Mouse (Mus musculus): ENCODE data around the gene Bach1.

Gene Bach1

DNA sequence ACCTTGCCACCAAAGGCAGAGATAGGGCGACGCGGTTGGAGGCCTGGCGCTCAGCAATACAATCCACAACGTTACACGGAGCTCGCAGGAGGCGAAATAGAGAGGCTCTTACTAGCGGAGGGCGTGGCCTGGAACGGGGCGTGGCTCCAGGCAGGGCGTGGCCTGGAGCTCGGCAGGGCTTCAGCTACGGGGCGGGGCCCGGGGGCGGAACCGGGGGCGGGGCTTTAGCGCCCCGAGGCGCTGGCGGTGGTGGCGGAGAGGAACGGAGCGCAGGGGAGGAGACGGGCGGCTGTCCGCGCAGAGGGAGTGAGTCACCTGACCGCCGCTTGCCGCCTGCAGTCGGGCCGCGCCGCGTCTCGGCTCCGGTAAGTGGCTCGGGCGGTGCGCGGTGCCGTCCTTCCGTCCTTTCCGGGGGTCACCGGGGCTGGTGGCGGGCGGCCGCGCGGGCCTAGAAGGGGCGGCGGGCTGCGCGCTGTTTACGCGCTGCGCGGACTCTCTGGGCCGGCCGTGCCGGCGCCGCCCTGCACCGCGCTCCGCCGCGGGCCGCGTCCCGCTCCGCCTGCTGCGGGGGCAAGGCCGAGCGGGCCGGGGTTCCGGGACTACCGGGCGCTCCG is at the start of gene Bach1:
Gene Bach1 (plus strand): TSS at position 254 of the 614 bp plus-strand sequence.
- DNase-seq = peak; percentile 99

DNA sequence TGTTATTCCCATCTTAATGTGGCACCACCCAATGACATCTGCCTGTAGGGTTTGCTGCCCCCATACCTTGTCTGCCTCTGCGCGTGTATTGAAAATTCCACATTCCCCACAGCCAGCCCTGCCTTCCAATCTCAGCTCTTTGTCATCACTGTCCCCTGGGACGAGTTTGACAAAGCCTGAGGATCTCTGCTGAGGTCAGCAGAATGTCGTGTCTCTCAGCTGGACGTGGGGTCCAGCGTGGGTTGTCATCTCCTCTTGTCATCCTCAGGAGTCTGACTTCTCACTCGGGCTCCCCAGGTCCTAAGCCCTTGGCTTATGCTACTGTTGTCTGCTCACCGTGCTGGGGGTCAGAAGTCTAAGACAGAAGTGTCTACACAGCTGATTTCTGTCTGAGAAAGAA is 46.4 kb upstream of the Bach1 start:
- DNase-seq = no peak

DNA sequence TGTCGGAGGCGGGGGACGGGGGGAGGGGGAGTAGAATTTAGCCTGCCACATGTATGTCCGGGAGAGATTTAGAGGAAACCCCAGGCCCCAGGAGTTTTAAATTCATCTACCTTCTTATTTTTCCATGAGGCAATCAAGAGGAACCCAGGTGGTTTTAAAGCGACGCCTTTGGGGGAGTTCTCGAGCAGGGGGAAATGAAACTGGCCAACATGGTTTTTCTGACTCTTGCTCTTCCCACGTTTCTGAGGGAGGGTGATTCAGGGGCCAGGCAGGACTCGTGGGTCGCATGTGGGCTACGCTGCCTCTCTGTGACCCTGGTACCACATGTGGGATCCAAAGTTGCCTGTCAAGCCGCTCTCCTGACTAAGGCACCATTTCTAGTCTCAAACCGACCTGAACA is 45.8 kb upstream of the Bach1 start:
- no peak for DNase-seq

DNA sequence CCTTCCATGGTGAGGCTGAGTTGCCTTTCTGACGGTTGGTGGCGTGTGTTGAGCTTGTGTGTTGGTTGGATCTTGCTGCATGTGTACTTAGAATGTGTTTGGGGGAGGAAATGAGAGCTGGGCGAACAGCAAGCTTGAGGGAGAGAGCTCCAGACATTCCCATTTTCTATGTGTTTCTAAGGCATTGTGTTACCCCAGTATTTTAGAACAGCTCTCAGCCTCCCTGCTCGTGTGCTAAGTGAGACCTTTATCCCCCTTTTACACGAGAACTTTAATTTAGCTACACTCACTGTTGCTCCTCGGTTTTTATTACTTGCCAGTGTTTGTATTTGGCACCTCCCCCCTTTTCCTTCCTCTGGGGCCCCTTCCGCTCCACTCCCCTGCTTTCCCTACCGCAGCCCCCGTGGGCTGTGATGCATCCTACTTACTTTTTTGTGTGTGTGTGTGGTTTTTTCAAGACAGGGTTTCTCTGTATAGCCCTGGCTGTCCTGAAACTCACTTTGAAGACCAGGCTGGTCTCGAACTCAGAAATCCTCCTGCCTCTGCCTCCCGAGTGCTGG is 44.6 kb upstream of the Bach1 start:
- no peak for DNase-seq

DNA sequence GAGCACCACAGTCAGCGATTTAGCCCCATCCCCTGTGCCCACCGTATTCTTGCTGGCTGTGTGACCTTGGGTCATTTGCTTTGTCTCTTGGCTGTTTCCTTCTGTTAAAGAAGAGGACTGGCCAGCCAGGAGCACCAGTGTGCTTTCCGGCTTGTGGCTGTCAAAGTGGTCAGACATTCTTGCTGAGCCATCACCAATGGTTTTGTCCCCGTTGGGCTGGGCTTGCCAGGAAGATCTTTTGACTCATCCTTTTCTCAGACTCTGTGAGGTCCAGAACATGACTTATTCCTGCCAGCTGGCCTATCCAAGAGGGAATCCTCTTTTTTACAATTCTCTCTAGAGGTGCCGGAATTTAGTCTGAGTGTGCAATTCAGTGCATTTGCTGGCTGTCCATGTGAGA is 43.7 kb upstream of the Bach1 start:
- no peak for DNase-seq

DNA sequence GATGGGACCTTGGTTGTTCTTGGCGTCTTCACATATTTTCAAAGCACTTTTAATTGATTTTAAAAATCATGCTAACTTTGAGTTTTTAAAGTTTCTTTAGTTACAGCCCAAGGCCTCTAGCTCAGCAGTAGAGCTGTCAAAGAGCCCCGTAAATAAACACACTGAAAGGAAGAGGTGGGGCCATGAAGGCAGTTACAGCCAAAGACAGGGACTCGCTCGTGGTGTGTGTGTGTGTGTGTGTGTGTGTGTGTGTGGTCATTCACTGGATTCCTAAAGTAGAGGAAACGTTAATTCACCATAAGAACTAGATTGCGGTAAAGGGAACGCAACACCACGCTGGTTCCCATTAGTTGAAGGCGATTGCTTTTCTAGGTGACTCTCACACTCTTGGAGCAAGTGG is 43.2 kb upstream of the Bach1 start:
- peak; percentile 68 for DNase-seq

DNA sequence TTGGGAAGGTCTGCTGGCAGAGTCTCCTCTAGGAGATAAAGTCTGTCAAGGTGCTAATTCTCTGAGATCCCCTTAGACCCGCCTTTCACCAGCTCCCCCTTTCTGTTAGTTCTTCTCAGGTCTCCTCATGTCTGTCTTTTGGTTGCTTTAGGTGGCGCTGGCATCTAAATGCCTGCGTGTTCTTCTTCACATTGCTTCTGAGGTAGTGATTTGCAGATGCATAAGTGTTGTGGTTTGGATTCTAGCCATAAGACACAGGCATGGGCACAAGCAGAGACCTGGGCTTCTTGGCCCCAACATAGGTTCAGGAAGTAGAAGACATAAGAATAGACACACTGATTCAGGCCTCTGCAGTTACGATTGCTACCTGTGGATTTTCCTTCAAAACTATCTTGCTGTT is 42.0 kb upstream of the Bach1 start:
- DNase-seq = no peak

DNA sequence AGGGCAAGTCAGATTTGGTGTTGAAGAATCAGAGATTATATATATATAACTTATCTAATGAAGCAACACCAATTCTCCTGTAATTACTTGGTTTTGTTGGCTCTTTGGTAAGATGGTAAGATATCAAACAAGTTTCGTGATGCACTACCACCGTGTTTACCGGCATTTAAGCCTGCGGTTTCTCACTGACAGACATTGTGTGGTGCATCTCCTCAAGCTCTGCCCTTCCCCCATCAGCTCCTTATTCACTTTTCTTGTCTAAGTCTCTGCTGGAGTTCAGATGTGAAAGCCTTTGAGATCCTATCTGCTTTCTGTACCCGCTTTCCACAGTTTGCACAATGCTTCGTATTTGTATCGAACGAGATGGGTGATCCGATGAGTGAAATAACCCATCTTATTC is 41.5 kb upstream of the Bach1 start:
- no peak for DNase-seq

DNA sequence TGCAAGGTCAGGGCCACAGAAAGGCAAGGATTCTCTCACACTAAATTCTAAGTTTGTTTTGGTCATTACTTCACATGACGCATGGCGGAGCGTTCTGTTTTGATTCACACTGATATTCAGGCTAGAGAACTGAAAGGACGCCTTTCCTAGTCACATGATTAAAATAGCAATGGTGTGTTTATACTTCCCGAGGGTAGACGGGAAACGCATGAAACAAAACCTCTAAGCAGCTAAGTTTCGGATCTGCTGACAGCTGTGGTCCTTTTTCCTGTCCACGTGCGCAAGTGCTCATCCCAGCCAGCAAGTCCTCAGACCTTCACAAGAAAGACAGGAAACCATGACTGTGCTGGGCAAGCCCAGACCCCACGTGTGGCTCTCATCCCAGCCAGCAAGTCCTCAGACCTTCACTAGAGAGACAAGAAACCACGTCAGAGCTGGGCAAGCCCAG is 37.7 kb upstream of the Bach1 start:
- peak; percentile 68 for DNase-seq

DNA sequence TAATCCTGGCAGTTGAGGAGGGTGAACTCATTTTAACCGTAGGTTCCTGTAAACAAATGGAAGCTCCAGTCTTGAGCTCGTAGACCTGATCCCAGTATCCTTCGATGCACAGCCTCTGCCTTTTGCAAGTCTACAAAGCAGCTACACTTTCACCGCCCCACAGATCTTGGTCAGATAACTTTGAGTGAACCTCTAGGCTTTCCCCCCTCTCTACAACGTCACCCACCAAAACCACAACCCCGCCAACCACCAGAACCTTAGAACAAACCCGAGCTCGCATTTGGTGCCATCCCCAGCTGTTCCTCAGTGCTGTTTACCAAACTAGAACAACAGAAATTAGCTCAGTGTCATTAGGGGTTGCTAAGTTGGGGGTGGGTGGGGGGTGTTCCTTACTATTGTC is 37.1 kb upstream of the Bach1 start:
- no peak for DNase-seq

DNA sequence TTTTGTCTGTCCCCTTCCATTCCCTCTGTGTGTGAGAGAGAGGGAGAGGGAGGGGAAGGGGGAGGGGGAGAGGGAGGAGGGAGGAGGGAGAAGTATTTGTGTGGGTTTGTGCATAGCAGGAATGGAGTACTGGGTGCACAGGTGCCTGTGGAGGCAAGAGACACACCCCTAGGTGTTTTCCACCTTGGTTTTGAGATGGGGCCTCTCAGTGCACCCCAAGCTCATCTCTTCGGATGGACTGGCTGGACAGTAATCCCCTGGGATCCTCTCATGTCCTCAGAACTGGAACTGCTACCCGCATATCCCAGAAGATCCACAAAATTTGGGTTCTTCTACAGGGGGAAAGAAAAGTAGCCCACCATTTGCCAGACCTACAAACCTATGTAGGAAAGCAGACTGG is 36.2 kb upstream of the Bach1 start:
- DNase-seq = no peak

DNA sequence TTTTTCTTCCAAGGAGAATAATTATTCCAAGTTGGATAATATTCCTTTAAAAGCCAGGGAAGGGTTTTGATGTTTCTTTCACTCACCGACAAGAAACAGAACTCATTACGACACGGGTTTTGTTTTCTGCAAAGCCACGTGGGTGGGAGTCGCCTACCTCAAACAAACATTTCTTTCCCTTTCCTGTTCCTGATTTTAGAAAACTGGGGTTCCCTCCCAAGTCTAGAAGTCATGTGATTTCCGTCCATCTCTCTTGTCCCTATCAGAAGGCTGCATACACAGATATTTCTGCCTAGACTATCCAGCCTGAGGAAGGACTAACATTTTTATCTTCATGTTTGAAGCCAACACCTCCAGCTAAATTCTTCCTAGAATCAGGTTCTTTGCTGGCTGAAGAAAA is 34.9 kb upstream of the Bach1 start:
- DNase-seq = no peak

DNA sequence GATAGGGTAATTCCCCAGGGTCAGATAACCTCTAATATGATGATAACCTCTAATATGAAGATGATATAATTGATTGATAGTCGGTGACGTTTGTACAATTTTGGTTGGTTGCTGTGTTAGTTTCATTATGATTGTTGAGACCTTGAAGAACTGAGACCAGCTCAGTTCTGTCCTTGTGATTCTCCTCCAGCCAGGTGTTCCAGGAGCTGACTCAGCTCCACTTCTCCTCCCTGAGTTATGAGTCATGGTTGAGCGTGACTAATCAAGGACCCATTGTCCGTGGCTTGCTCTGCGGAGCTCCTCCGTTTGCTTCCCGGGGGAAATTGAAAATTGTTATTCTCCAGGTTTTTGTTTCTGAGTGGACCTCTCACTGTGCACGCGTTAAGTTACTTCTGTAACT is 33.5 kb upstream of the Bach1 start:
- DNase-seq = no peak

DNA sequence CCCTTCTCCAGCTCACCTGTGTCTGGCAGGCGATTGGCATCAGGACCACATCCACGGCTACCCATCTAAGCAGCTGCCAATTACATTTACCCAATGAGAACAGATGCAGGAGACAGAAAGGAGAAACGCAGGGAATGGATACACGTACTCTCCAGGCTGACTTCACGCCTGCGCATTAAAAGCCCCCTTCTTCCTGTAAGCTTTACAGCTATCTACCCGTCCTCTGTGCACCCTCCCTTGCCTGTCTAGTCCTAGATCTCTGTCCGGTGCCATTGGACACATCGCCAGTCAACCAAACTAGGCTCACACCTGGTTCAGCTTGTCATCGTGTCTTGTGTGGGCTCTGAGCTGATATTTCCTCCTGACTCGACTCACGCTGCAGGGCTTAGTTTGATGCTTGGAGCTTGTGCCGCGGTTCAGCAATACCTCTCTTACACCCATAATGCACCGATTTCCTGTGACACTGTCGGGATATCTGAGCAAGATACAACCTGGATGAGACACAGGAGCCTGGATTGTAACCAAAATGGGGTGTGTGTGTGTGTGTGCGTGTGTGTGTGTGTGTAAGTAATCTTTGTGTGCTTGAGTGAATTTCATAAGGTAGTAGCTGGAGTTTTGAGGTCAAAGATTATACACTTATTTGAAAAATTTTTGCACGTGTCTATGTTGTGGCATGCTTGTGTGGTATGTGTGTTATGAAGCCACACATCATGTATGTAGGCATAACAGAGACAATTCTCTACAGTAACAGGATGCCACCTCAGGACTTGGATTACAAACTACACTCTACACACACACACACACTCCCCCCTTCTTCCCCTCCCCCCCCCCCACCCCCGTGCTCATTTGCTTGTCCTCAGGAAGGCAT is 32.8 kb upstream of the Bach1 start:
- DNase-seq = no peak

DNA sequence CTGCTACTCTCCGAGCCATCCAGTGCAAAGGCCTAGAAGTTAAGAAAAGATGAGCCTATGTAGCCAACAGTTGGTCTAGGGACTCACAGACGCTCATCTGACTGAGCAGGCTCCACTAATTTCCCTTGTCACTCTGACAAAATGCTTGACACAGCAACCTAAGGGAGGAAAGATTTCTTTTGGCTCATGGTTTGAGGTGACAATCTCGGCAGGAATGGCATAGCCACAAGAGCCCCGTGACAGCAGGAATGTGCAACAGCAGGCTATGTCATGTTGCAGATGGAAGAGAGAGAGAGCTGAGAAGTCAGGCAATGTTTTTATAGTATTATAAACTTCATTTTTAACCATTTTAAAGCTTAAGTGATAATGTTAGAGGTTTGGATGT is 32.1 kb upstream of the Bach1 start:
- DNase-seq = no peak

DNA sequence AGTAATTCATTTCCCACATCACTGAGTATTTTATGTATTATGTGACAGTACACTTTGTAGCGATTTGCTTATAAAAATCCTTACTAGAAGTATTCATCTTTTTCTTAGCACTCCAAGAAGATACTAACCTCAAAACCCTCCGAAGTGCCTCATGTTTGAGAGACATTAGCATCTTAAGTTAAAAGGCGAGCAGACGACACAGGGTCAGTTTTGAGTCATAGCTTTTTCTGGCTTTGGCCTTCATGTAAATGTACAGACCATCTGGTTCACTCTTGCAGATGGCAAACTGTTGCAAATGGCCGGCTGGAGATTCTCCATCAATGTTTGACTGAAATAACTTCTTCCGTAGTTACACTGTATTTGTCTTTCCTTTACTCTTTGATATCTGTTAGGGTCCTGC is 30.7 kb upstream of the Bach1 start:
- no peak for DNase-seq

DNA sequence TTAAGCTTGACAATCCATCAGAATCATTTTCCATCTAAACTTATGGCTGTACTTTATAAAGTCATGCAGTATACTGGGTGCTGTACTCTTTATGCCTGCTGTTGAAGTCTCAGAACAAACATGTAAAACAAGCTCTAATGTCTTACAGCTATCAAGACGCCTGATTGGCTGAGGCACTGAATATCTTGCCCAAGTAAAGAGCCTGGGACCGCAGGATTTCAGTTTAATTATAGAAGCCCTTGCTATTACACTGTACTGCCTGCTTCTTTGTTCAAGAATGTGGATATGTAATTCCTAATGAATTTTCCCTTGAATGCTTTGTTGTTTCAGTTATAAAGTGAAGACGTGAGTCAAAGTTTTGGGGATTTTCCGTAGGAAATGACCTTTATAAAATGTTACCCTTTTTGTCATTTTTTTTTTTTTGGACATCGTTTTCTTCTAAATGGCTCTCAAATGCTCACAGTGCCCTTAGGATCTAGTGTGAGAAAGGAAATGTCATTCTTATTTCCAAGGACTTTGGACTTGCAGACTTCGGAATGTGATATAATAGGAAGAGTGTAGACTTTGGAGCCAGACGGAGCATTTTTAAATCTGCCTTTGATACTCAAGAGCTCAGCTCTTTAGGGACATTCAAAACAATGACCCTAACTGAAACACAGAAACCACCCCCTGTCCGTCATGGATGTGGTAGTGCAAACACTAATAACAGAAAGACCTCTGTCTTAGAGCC is 28.5 kb upstream of the Bach1 start:
- DNase-seq = no peak

DNA sequence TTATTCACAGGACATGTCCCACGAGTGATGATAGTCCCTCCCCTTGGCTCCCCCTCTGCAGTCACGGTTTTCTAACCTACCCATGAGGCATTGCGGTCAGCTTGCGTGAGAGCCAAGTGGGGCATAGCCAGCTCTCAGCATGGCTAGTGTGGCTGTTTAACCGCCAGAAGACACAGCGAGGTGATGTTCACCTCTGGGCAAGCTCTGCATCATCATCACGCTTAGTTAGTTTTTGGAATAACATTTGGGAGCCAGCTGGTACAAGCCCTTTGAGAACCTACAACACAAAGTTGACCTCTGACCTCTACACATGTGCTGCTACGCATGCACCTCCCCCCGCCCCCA is 28.0 kb upstream of the Bach1 start:
- DNase-seq = no peak

DNA sequence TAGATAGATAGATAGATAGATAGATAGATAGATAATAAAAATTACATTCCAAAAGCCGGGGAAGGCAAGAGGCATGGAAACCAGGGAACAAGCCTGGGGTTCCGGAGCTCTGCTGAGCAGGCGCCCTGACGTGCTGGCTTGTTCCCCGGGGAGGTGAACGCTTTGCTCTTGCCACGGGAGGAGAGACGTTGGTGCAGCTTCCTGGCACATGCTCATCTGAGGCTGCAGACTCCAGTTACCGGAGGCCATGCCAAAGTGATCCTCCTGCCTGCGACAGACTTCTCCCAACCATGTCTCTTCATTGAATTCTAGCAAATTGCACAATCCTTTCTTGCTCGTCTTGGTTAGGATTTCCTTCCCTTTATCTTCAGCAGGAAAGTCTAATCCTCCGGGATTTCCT is 27.4 kb upstream of the Bach1 start:
- DNase-seq = peak; percentile 25

DNA sequence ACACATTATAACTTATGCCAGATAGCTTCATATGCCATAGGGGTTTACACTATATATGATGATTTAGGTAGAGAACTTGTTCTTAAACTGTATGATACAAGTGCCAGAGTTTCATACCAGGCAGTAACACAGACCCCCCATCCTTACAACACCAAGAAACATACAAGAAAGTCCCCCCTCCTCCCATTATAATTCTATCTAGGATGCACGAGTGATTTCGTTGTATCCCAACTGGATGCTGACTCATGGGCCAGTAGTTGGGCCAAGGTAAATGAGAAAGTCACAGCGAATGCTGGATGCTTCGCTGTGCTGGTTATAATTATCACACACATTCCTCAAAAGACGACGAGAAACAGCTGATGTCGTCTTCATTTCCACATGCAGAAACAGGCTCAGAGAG is 25.6 kb upstream of the Bach1 start:
- DNase-seq = no peak

DNA sequence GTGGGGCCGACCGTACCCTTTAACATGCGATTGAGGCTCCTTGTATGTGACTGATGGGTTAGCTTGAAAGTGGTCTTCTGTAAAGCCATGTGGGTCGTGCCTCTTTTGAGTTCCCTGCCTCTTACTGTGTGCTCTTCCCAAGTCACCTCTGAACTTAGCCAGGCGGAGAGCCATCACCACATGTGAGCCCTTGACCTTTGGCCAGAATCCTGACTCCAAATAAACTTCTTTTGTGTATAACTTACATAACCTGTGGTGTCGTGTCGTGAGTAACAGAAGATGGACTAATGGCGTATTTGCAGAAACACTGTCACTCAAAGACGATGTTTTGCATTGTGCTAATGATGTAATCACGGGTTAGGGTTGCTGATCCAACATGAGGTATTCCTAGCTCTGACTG is 22.6 kb upstream of the Bach1 start:
- no peak for DNase-seq

DNA sequence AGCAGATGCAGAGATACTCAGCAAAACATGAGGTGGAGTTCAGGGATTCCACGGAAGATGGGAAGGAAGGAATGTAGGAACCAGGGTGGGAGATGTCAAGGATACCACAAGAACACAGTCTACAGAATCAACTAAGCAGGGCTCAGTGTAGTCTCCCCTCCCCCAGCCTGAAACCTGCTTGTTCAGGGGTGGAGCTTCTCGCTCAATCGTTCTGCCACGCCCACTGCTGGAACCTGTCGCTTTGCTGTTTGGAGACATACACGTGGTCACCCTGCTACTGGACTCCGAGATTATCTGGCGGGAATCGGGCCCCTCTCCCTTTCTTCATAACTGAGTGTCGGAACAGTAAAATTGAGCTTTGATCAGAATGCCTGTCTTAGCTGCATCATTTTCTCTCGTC is 20.1 kb upstream of the Bach1 start:
- DNase-seq = no peak

DNA sequence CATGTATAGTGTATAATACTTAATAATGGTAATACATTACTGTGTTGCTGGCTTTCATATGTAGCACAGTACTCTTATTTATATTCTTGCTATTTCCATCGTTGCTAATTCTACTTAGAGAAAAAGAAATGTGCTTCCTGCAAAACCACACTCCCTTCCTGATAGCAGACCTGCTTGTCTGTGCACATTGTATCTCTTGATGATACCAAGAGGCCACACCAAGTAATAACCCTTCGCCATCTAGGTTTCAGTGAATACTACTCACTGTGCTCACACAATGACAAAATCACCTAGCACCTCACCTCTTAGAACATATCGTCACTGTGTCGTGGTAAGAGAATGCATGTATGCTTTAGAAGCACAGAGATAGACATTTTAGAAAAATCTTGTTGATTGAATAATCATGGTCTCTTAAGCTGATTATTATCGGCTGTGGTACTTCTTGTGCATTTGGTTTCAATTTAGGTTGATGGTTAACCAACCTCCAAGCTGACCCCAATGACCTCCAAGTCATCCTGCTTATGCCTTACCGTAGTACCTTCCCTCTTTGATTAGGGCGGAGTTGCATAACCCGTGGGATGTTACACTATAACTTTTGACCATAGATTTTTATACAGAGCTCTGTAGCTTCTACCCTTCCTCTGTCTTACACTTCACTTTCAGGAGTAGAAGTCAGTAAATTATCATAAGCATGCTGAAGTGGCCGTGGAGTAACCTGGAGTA is 17.7 kb upstream of the Bach1 start:
- DNase-seq = no peak

Measured in kidney, postnatal 10 days (tissue).